Mouse (Mus musculus) gastrocnemius, postnatal 14 days (tissue): ENCODE results near the gene Smyd4. TPM values are rescaled to one million over a fixed set of nuclear protein-coding genes. Genes with fewer than 3 reads are reported as not detected.

Source experiments
- DNase-seq: peaks from one replicate; pipeline ENCODE4 v3.0.0; 2021; ENCODE audit warnings: mixed read lengths
- intact Hi-C: fragments of 180-260 bp; cut with DNase I; formaldehyde crosslinking; loops from one replicate; pipeline ENCODE4 v1.15.1; 2025; ENCODE audit warnings: low total_unique reads
- microRNA-seq, 2 experiments: library from miRNA; unstranded; fragments of <30 nt; microRNA quantifications; one replicate each; pipeline ENCODE4 v1.2.0; 2021
- total RNA-seq, 2 experiments: library from RNA; stranded (reverse); gene quantifications; 2 replicates each; pipeline ENCODE4 v1.2.3; 2021

Gene Smyd4
- total RNA-seq, 2 experiments from 2014 or later: 3.3 to 5.7 TPM

DNA sequence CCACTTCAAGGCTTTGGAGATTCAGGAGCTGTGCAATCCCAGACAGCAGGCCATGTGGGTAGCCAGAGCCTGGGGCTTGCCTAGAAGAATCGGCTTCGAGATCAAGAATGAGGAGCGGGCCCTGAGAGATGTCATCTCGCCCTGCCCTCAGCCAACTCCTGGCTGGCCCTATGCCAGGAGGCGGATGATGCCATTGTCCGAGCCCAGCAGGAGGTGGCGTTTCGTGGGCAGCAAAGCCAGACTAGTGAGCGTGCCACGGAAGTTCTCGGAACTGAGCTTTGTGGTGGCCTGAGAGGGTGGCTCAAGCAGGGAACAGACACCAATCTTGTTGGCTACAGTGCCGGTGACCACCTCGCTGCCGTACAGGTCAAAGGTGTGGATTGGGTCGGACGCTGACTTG is 93.4 kb downstream of the Smyd4 start:
- no peak for DNase-seq
- intact Hi-C loops: no loop called here

DNA sequence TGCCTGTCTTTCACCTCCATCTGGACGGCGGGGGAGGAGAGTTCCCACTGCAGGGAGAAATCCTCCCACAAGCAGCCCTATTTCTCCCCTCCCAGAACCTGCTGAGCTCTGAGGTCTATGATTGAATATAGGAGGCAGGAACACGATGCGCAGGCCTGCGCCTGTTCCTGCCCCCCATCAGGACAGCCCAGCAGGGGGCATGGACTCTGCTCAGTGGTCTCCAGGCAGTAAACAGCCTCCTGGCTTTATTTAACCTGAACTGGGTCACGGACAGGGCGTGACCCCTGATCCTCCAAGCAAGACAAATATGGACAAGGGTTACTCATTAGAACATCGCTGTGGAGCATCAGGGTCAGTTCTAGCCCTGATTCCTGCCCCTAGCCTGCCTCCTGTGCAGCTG is 95.5 kb downstream of the Smyd4 start:
- intact Hi-C loops: no loop called here
- no peak for DNase-seq

DNA sequence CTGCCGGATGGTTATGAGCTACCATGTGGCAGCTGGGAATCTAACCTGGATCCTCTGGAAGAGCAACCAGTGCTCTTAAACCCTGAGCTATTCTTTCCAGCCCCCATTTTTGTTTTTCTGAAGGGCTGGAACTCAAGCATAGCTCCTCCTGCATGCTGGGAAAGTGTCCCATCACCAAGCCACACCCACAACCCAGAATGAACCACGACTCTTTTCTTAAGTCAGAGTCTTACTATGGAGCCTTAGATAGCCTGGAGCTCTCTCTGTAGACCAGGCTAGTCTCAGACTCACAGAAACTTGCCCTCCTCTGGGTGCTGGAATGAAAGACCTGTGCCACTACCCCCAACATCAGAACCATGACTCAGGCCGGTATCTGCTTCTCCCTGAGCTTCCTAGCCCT is 100.3 kb downstream of the Smyd4 start:
- intact Hi-C loops: no loop called here

DNA sequence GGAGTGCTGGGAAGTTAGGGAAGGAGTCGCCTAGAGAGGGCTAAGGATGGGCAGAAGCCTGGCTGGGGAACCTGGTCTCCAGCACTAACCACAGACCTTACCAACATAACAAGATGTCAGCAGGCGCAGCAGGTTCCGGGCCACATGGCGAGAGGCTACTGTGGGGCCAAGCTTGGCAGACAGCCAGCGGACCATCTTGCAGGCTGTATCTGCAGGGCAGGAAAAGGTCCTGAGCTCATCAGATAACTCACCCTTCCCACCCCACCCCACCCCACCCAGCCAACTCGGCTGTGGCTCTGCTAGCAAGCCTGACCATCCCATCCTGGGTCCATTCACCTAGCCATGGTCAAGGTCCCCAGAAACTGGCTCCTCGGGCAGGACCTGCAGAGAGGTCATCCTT is 101.5 kb downstream of the Smyd4 start:
- no peak for DNase-seq
- intact Hi-C loops: no loop called here

More for the DNA sequence above, 100.3 kb downstream of the Smyd4 start:
- no peak for DNase-seq

DNA sequence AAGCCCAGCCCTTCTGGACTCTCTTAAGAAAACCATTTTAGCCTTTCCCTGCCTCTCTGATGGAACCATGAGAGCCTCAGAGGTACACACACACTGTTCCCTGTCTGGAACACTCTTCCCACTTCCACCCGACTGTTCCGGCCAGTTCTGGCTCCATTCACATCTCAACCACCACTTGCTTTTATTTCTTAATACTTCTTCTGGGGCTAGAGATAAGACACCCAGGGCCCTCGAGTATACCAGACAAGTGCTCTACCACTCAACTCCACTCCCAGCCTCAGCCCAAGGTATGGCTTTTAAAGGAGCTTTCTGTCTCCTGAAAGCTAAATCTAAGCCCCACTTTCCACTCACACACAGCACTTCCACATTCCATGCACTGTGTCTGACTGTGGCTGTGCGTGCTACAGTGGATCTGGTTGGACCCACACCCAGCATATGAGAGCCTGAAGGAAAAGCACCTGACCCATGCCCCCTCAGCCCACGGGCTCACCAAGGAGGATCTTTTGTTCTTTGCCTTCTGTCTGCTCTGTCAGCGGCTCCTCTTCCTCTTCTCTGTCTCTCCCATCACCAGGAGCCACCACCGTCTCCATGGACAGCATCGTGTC is 102.2 kb downstream of the Smyd4 start:
- intact Hi-C loops: no loop called here
- DNase-seq: no peak

DNA sequence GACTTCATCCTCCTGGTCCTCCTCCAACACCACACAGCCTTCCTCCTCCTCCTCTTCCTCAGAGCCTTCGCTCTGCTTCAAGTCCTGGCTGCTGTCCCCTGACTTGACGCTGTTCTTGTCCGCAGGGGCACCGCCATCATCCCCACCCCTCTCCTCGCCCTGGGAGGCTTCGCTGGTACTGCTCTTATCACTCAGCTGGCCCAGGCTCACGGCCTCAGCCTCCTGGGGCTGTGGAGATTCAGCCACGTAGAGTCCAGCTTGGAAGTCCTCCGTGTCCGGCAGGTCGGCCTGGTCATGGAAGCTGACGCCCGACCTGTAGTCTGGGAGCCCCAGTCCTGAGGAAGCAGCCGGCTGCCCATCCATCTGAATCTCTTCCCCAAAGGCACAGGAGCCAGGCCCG is 102.7 kb downstream of the Smyd4 start:
- DNase-seq: no peak
- intact Hi-C loops: no loop called here

DNA sequence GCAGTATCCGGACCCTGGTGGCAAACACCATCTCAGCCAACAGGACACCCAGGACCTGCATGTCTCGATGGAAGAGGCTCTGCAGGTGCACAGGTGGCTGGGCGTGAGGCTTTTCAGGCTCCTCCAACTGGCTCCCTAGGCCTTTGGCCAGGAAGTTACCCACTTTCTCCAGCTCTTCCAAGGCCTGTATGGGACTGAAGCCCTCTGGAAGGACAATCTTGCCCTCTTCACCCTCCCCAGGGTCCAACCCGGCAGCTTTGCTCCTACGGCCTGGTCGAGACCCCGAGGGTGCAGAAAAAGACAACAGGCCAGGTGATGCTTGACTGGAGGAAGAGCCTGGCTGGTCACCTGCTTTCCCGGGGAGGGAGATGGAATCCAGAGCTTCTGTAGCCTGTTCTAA is 103.8 kb downstream of the Smyd4 start:
- DNase-seq: no peak
- intact Hi-C loops: no loop called here

GRCm38 (mm10) chr11:75452812-75453557 is 104.8 kb downstream of the Smyd4 start:
- no peak for DNase-seq
- intact Hi-C loops: no loop called here

GRCm38 (mm10) chr11:75453991-75454930 is 106.0 kb downstream of the Smyd4 start, which contains the start of gene Wdr81:
TSS of gene Wdr81 (minus strand) at chr11:75454717.
- peak; percentile 87 for DNase-seq
- intact Hi-C loops: no loop called here

Small RNAs within 50 kb of the gene (microRNA-seq; reads per million reads assigned to microRNA genes)
- gene Gm47300: 0 reads per million in 2 experiments

Other genes starting within 250 kb of the Smyd4 start
- 10 to 100 TPM; 12.3 to 18.9 TPM for gene Hic1, start 178.9 kb upstream of the Smyd4 start, total RNA-seq
- gene Ovca2, start 169.6 kb upstream of the Smyd4 start, total RNA-seq: 1 to 10 TPM; 3.6 to 4.1 TPM
- gene Dph1, start 157.2 kb upstream of the Smyd4 start, total RNA-seq: 1 to 10 TPM; 6.6 to 6.9 TPM
- 1 to 10 TPM; 2.1 to 3.0 TPM for gene Rtn4rl1, start 154.7 kb upstream of the Smyd4 start, total RNA-seq
- gene Rpa1, start 109 bp upstream of the Smyd4 start, total RNA-seq: 10 to 100 TPM; 63.3 to 64.6 TPM
- 100 to 1,000 TPM; 128 to 156 TPM for gene Serpinf1, start 74.3 kb downstream of the Smyd4 start, total RNA-seq
- not detected for gene Serpinf2, start 91.2 kb downstream of the Smyd4 start, total RNA-seq
- gene Wdr81, start 106.3 kb downstream of the Smyd4 start, total RNA-seq: 1 to 10 TPM; 6.0 TPM
- 10 to 100 TPM; 17.3 to 23.0 TPM for gene Tlcd2, start 113.3 kb downstream of the Smyd4 start, total RNA-seq
- 10 to 100 TPM; 64.9 to 68.5 TPM for gene Prpf8, start 138.4 kb downstream of the Smyd4 start, total RNA-seq
- 10 to 100 TPM; 40.5 to 41.3 TPM for gene Rilp, start 161.7 kb downstream of the Smyd4 start, total RNA-seq
- 1 to 10 TPM; 7.1 to 7.2 TPM for gene Scarf1, start 165.1 kb downstream of the Smyd4 start, total RNA-seq
- 10 to 100 TPM; 25.3 to 30.8 TPM for gene Slc43a2, start 183.3 kb downstream of the Smyd4 start, total RNA-seq
- gene Pitpna, start 239.7 kb downstream of the Smyd4 start, total RNA-seq: 100 to 1,000 TPM; 176 to 185 TPM